Mouse (Mus musculus): ENCODE data around the gene Sumo1.

DNA sequence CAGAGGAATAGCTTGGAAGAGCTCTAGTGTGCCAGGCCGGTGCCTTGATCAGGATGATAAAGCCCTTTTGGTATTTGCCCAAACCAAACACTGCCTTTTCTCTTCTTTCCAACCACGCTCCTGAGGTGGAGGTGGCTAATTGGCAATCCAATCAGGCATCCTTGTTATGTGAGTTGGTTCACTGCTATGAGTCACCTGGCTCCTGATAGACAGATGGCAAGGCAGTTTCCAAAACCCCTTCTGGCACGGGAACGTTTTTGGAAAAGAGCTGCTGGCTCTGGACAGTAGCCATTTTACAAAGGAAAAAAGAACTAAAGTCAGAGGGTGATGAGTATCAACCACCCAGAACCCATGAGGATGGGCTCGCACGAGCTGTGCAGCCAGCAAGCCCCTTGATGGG, 103.7 kb downstream of the Sumo1 start:
- TF ChIP-seq POLR2A (IDR thresholded peaks at IDR 0.05; ENCODE audit: low read depth, low read length) (no peak), CTCF (IDR thresholded peaks at IDR 0.05; ENCODE audit: borderline replicate concordance, insufficient read depth, low read length) (no peak)

Data from embryonic fibroblast, embryonic 13.5 days (primary cell).